Mouse (Mus musculus) liver, embryonic 14.5 days (tissue): ENCODE data around the gene Aph1a. TPM values are rescaled to one million over a fixed set of nuclear protein-coding genes. Genes with fewer than 3 reads are reported as not detected.

Experiments used
- ATAC-seq: fragments of 200-750 bp; cut with Nextera tagmentation; 2 replicates; pipeline ENCODE4 v1.8.0; 2017; ENCODE audit warnings: moderate number of reproducible peaks, mild to moderate bottlenecking, moderate library complexity; ENCODE audit not compliant: insufficient read depth
- DNase-seq, 3 experiments: peaks; one replicate each; pipeline ENCODE4 v3.0.0-alpha.2; 2012 to 2013; ENCODE audit warnings: low read depth in 3 of 3, low spot score in 3 of 3
- H3K27ac ChIP-seq: fragments of 300-500 bp; sonication (generic); 2 replicates; pipeline ENCODE4 v1.5.1; 2014; ENCODE audit warnings: moderate library complexity, mild to moderate bottlenecking, control low read depth, inconsistent platforms
- H3K27me3 ChIP-seq: fragments of 300-500 bp; sonication (generic); 2 replicates; pipeline ENCODE4 v1.6.1; 2014; ENCODE audit warnings: mild to moderate bottlenecking, low read length, moderate library complexity; ENCODE audit not compliant: control insufficient read depth, insufficient read depth
- H3K36me3 ChIP-seq: fragments of 300-500 bp; sonication (generic); replicated peaks from 2 replicates; pipeline ENCODE4 v1.6.1; 2014; ENCODE audit warnings: low read depth; ENCODE audit not compliant: control insufficient read depth, insufficient read depth
- H3K4me1 ChIP-seq, 2 experiments: fragments of 200-500 bp in 1 of 2; fragments of 300-500 bp in 1 of 2; sonication (generic) in 1 of 2; replicated peaks; 2 replicates each; pipeline ENCODE4 v1.6.1; 2012 to 2014; ENCODE audit warnings: antibody characterized with exemption in 1 of 2, inconsistent platforms in 1 of 2, low read length in 1 of 2; ENCODE audit not compliant: control insufficient read depth in 2 of 2, insufficient read depth in 2 of 2
- H3K4me2 ChIP-seq: fragments of 300-500 bp; sonication (generic); 2 replicates; pipeline ENCODE4 v1.6.1; 2014; ENCODE audit warnings: low read depth, mild to moderate bottlenecking, control low read depth, moderate library complexity
- H3K4me3 ChIP-seq, 2 experiments: fragments of 200-500 bp in 1 of 2; fragments of 300-500 bp in 1 of 2; sonication (generic) in 1 of 2; 2 replicates each; pipeline ENCODE4 v1.5.1; 2012 to 2014; ENCODE audit warnings: low read depth in 2 of 2, low read length in 2 of 2, mild to moderate bottlenecking in 2 of 2, control low read depth in 1 of 2, inconsistent platforms in 1 of 2, moderate library complexity in 1 of 2; ENCODE audit not compliant: insufficient read depth in 1 of 2
- H3K9ac ChIP-seq: fragments of 300-500 bp; sonication (generic); replicated peaks from 2 replicates; pipeline ENCODE4 v1.6.1; 2014; ENCODE audit warnings: mild to moderate bottlenecking, control low read depth, moderate library complexity
- H3K9me3 ChIP-seq: fragments of 300-500 bp; sonication (generic); 2 replicates; pipeline ENCODE4 v1.6.1; 2016; ENCODE audit warnings: low read length, mixed read lengths; ENCODE audit not compliant: control insufficient read depth
- CTCF ChIP-seq: IDR thresholded peaks from 2 replicates; pipeline ENCODE4 v1.5.1; 2016; ENCODE audit warnings: antibody characterized with exemption, low read depth, control low read depth
- EP300 ChIP-seq: IDR thresholded peaks from 2 replicates; pipeline ENCODE4 v1.6.1; 2016; ENCODE audit warnings: antibody characterized with exemption, low read depth
- whole genome bisulfite sequencing: fragments of 180-500 bp; shearing (Covaris S2); extraction: QIAGEN DNeasy Blood & Tissue Kit; methylation state at CpG from one replicate; pipeline ENCODE4 v1.1.7; 2014; ENCODE audit not compliant: insufficient replicate concordance; 5-methylcytosine and 5-hydroxymethylcytosine counted together
- polyA plus RNA-seq, 2 experiments: library from polyadenylated mRNA; depleted of rRNA in 1 of 2; stranded (reverse) in 1 of 2; unstranded in 1 of 2; fragments of >200 nt; fragmentation: Nextera tagmentation in 1 of 2; extraction: Ambion mirVana in 1 of 2; gene quantifications; 2 replicates each; pipeline versions ENCODE4 v1.2.1 to v1.2.3; 2012 to 2014

Aph1a gene
- polyA plus RNA-seq, 2 experiments, result 14.0 to 26.2 TPM

DNA sequence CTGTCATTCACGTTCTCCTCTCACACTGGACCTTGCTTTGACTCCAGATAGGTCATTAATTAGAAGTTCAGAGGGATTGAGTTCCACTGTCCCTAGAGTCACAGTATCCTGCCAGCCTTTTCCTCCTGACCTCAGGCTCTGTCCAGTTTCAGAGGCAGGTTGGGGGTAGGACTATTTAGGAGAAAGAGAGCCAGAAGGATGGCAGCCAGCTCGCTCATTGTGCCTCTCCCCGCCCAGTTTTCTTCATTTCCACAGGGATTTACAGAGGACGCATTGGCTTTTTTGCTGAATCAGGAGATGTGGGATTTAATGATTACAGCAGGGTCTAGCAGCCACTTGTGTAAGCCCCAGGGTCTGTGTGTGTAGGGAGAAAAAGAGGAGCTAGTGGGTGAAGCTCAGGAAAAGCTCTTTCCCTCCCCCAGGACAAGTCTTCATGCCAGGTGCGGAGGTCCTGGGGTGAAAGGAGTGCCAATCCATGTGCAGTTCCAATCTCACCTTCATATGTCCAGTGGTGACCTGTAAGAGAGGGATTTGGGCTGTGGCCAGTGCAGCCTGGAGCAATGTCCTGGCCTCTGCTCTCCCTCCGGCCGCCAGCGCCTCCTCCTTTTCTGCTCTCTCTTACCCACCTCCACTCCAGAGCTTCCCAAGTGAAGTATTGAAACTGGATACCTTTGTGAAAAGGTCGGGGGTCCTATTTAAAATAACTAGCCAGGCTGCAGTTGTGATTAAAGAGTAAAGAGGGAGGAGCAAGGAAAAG, 8.0 kb downstream of the Aph1a start:
- H3K9me3 ChIP-seq, result no peaks in the 10 kb centered on the region
- H3K4me1 ChIP-seq, result peaks cover 0 to 12% of the 10 kb centered on the region in 2 experiments; a peak in 2 of 4 replicates
- no peak overlapping the region for H3K4me3 ChIP-seq
- ATAC-seq (no peak), DNase-seq (no peak)
- no peaks in the 10 kb centered on the region for H3K36me3 ChIP-seq
- H3K9ac ChIP-seq, result no peak overlapping the region
- H3K4me2 ChIP-seq, result no peak overlapping the region
- peaks cover 43% of the 10 kb centered on the region for H3K27me3 ChIP-seq
- TF ChIP-seq EP300 (no peak), CTCF (no peak)
- no peak overlapping the region for H3K27ac ChIP-seq
- 66% methylated on average over 9 of the region's 9 CpGs for WGBS

- peaks cover 0 to 14% of the 10 kb centered on the region in 2 experiments; a peak in 2 of 4 replicates for H3K4me1 ChIP-seq
- no peaks in the 10 kb centered on the region for H3K9me3 ChIP-seq
- ATAC-seq (no peak), DNase-seq (no peak)
- TF ChIP-seq CTCF (no peak), EP300 (no peak)
- no peak overlapping the region for H3K27ac ChIP-seq
- H3K4me2 ChIP-seq, result no peak overlapping the region
- no peaks in the 10 kb centered on the region for H3K36me3 ChIP-seq
- peaks cover 47% of the 10 kb centered on the region for H3K27me3 ChIP-seq
- H3K4me3 ChIP-seq, result no peak overlapping the region
- no peak overlapping the region for H3K9ac ChIP-seq
These were observed 8.5 kb downstream of the Aph1a start for GRCm38 (mm10) chr3:95902373-95902625.

DNA sequence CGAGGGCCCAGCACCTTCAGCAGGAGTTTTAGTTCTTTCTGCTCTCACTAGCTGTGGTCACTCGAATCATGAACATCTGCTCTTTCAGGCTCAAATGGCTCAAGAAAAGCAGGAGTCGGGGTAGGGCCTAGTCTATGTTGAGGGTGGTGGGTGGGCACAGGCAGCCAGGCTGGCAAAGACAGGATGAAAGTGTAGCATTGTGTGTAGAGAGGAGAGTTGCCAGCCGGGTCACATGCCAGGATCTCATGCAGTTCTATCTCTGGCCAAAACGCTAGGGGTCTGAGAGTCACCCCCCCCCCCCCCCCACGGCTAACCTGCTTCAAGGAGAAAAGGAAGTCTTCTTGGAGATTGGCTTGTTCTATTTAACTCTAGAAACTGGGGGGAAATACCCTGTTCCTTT, 8.9 kb downstream of the Aph1a start:
- Histone ChIP-seq H3K4me3 (no peak overlapping the region), H3K36me3 (no peaks in the 10 kb centered on the region), H3K27me3 (peaks cover 47% of the 10 kb centered on the region), H3K9me3 (no peaks in the 10 kb centered on the region), H3K4me1 (peaks cover 0 to 14% of the 10 kb centered on the region in 2 experiments; a peak in 2 of 4 replicates), H3K4me2 (no peak overlapping the region), H3K9ac (no peak overlapping the region), H3K27ac (no peak overlapping the region)
- no peak for ATAC-seq
- DNase-seq, result no peak
- WGBS, result 41% methylated on average over 6 of the region's 6 CpGs
- no peak for TF ChIP-seq EP300

DNA sequence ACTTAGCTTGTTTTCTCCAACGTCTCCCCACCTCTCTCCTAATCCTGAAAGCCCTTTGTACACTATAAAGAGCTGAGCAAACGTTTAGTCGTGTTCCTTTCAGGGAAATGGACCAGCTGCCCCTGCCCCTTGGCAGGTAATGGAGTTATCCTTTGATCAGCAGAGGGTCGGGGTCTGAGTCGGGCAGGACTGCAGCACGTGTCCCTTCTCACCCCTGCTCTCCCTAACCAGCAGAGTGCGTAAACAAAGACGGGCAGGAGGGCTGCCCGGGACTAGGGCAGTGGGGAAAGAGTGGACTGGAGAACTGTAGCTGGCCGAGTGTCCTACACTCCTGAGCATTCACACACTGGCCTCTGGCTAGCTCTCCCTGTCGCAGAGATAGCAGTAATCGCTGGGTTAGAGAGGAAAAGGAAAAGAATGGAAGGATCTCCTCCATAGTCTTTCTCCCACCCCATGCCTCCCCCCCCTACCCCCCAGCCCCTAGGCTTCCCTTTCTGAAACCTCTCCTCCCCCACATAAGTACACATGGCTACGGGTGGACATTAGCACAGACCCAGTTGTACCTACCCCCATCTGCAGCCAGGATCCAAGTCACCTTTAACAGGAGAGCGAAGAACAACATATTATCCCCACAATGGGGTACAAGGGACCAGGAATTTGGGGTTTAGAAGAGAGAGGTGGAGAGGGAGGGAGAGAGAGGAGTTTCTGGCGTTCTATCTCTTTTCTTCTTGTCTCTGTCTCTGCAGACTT, 10.2 kb downstream of the Aph1a start:
- H3K36me3 ChIP-seq, result no peaks in the 10 kb centered on the region
- H3K9ac ChIP-seq, result peak overlapping the region; percentile 13; the same call in 1 of the 2 replicates
- peak overlapping the region; percentile 34; the same call in 1 of the 2 replicates for H3K27ac ChIP-seq
- DNase-seq, result no peak
- WGBS, result 14% methylated on average over 15 of the region's 15 CpGs
- TF ChIP-seq CTCF (no peak), EP300 (no peak)
- H3K27me3 ChIP-seq, result peaks cover 47% of the 10 kb centered on the region
- no peaks in the 10 kb centered on the region for H3K9me3 ChIP-seq
- H3K4me2 ChIP-seq, result peak overlapping the region; percentile 60
- peaks cover 0 to 14% of the 10 kb centered on the region in 2 experiments; a peak in 2 of 4 replicates for H3K4me1 ChIP-seq
- peak overlapping the region; percentile 16 to 24; a peak in 2 of 4 replicates for H3K4me3 ChIP-seq
- ATAC-seq, result peak; percentile 66

GRCm38 (mm10) chr3:95904568-95904967, 10.8 kb downstream of the Aph1a start, which contains the start of gene Car14:
Gene Car14, minus strand, starts transcription at chr3:95904691.
- ATAC-seq (no peak), DNase-seq (no peak)
- no peak for TF ChIP-seq CTCF

More at GRCm38 (mm10) chr3:95904568-95904967, 10.8 kb downstream of the Aph1a start, which contains the start of gene Car14:
- Histone ChIP-seq H3K4me2 (peak within 1 kb of the TSS; percentile 60), H3K27ac (peak within 1 kb of the TSS; percentile 34), H3K9ac (peak within 1 kb of the TSS; percentile 13; the same call in 1 of the 2 replicates), H3K27me3 (peaks cover 47% of the 10 kb centered on the region), H3K4me3 (peak within 1 kb of the TSS; percentile 33 to 39), H3K9me3 (no peaks in the 10 kb centered on the region), H3K4me1 (peaks cover 0 to 14% of the 10 kb centered on the region in 2 experiments; a peak in 2 of 4 replicates), H3K36me3 (no peaks in the 10 kb centered on the region)
- WGBS, result 1% methylated on average over 15 of the region's 15 CpGs
